Mouse (Mus musculus): ENCODE measurements around the gene Ttc39a.
A peak's percentile ranks its signal among the peaks of the same experiment; 100 is the strongest.
"Not testable (repeated sequence)": the region's sequence is repeated elsewhere in the genome, so short reads cannot be mapped to it uniquely, and the experiment has no call there.

The Ttc39a gene

GRCm38 (mm10) chr4:109406486-109407175 lies at the start of gene Ttc39a:
Ttc39a (plus strand) TSS chr4:109406623.
- DNase-seq, result peak; percentile 27 to 67

GRCm38 (mm10) chr4:109378107-109378506 lies 28.3 kb upstream of the Ttc39a start:
- no peak for DNase-seq

GRCm38 (mm10) chr4:109382457-109382856 lies 24.0 kb upstream of the Ttc39a start:
- DNase-seq, result no peak

GRCm38 (mm10) chr4:109385599-109385998 lies 20.8 kb upstream of the Ttc39a start:
- no peak for DNase-seq

GRCm38 (mm10) chr4:109393229-109393779 lies 13.1 kb upstream of the Ttc39a start:
- no peak for DNase-seq

GRCm38 (mm10) chr4:109393902-109394301 lies 12.5 kb upstream of the Ttc39a start:
- peak in 1 of 2 experiments; percentile 44 for DNase-seq

GRCm38 (mm10) chr4:109394314-109395074 lies 11.9 kb upstream of the Ttc39a start:
- no peak for DNase-seq

- no peak for DNase-seq
Observed at GRCm38 (mm10) chr4:109400366-109400980, 6.0 kb upstream of the Ttc39a start.

GRCm38 (mm10) chr4:109401176-109401689 lies 5.2 kb upstream of the Ttc39a start:
- DNase-seq, result peak in 1 of 2 experiments; percentile 23

- not testable (repeated sequence) for DNase-seq
Observed at GRCm38 (mm10) chr4:109404908-109405307, 1.5 kb upstream of the Ttc39a start.

- no peak for DNase-seq
Observed at GRCm38 (mm10) chr4:109405415-109405814, 1.0 kb upstream of the Ttc39a start.

- peak; percentile 75 to 79 for DNase-seq
Observed at GRCm38 (mm10) chr4:109406054-109406485, 353 bp upstream of the Ttc39a start.

GRCm38 (mm10) chr4:109407176-109407520 lies 725 bp downstream of the Ttc39a start:
- no peak for DNase-seq

GRCm38 (mm10) chr4:109407701-109408485 lies 1.5 kb downstream of the Ttc39a start:
- no peak for DNase-seq

GRCm38 (mm10) chr4:109410681-109411376 lies 4.4 kb downstream of the Ttc39a start:
- DNase-seq, result no peak

GRCm38 (mm10) chr4:109411377-109411967 lies 5.0 kb downstream of the Ttc39a start:
- no peak for DNase-seq

- no peak for DNase-seq
Observed at GRCm38 (mm10) chr4:109412233-109412632, 5.8 kb downstream of the Ttc39a start.

- no peak for DNase-seq
Observed at GRCm38 (mm10) chr4:109417998-109418397, 11.6 kb downstream of the Ttc39a start.

GRCm38 (mm10) chr4:109419017-109419416 lies 12.6 kb downstream of the Ttc39a start:
- peak; percentile 67 to 84 for DNase-seq

- DNase-seq, result peak; percentile 67 to 74
Observed at GRCm38 (mm10) chr4:109419563-109419962, 13.1 kb downstream of the Ttc39a start.

GRCm38 (mm10) chr4:109420138-109420795 lies 13.8 kb downstream of the Ttc39a start:
- DNase-seq, result peak in 1 of 2 experiments; percentile 44
